Mouse (Mus musculus) erythroblast, embryonic 14.5 days (primary cell): Measurements from ENCODE around the gene Ms4a4b.

Source experiments
- GATA1 ChIP-seq: IDR thresholded peaks from 2 replicates; pipeline ENCODE4 v1.6.1; 2012; ENCODE audit warnings: low read length, inconsistent platforms, mixed read lengths
- TAL1 ChIP-seq: IDR thresholded peaks from 3 replicates; pipeline ENCODE4 v1.6.1; 2012; ENCODE audit warnings: low read length, inconsistent platforms, mixed read lengths

- TF ChIP-seq GATA1 (no peak), TAL1 (no peak)
Observed at GRCm38 (mm10) chr19:11443338-11443737, at the start of gene Ms4a4b.
